Mouse (Mus musculus) NIH3T3 (cell line): ENCODE measurements around the gene Maml2.

ENCODE experiments used
- DNase-seq: peaks from one replicate; pipeline ENCODE4 v3.0.0-alpha.2; 2012; ENCODE audit warnings: low read depth

Gene Maml2

DNA sequence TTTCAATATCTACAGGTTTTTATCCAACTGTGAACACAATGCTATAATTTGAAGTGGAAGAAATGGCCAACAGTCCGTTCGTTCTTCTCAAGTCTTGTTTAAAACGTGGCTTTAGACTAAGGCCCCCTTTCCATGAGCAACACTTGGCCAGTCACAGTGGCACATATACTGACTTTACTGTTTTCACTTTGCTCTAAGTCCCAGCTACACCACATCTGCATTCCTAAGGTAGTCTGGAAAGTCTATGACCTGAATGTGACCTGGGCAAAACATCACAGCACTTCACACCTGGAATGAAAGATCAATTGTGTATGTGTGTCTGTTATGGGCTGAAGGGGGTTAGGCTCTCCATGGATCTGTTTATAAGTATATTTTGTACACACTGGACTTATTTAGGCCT, 151.0 kb downstream of the Maml2 start:
- no peak for DNase-seq

- DNase-seq = peak; percentile 63
These were observed 156.9 kb downstream of the Maml2 start for GRCm38 (mm10) chr9:13454651-13455123.

DNA sequence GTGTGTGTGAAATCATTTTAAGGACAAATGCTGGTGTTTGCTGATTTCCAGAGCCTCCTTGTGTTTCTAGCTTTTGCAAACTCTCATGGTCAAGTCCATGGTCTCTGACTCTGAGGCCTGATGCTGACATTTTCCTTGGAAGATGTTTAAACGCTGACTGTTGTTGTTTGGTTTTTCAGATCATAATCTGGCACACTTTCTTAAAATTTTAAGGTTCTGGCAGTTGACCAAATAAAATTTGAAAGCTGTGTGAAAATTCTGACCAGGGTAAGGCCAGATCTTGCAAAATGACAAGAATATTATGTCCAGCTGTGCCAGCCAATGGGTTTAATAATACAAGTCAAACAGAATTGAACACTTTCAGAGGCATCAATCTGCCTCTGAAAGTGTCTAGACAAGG, 157.5 kb downstream of the Maml2 start:
- peak; percentile 45 for DNase-seq

- DNase-seq = no peak
These were observed 160.0 kb downstream of the Maml2 start for GRCm38 (mm10) chr9:13457774-13458173.

GRCm38 (mm10) chr9:13459371-13459770, 161.6 kb downstream of the Maml2 start:
- peak; percentile 28 for DNase-seq

DNA sequence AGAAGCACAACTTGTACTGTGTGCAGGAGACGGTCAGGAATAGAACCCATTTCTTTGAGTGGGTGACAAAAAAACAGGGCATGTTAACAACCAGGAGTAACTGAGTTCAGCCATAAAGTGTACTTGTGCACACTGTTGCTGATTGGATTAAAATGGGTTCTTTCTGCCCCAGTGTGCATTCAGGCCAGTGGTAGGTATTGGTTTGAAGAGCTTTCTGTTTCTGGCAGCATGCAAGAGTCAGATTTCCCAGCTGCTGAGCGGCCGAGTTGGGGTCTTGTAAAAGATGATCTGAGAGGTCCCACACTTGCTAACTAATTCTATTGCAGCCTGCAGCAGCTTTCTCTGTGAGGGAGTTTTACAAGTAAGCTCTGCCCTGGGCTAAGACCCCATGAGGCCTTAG, 162.3 kb downstream of the Maml2 start:
- no peak for DNase-seq

- peak; percentile 53 for DNase-seq
These were observed 163.2 kb downstream of the Maml2 start for GRCm38 (mm10) chr9:13460926-13461325.

GRCm38 (mm10) chr9:13465358-13466020, 167.7 kb downstream of the Maml2 start:
- no peak for DNase-seq

DNA sequence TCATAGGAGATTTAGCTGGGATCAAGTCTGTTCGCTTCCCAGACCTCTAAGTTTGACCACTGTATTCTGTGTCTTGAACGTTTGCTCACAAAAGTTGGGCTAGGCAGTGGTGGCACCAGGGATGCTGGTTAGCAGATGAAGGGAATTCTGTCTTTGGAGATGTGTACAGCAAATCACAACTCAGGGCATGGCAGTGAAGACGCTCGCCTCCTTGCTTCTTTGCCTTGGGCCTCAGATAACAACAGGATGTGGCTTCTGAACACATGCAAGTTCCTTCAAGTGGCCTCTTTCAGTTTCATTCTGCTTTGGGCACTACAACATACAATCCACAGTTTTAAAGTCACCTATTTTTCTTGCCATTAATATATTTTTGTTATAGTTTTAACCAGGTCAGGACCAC, 168.6 kb downstream of the Maml2 start:
- DNase-seq = no peak

GRCm38 (mm10) chr9:13466816-13467215, 169.1 kb downstream of the Maml2 start:
- DNase-seq = no peak

- no peak for DNase-seq
These were observed 170.0 kb downstream of the Maml2 start for GRCm38 (mm10) chr9:13467745-13468144.

GRCm38 (mm10) chr9:13468778-13469177, 171.0 kb downstream of the Maml2 start:
- DNase-seq = no peak

DNA sequence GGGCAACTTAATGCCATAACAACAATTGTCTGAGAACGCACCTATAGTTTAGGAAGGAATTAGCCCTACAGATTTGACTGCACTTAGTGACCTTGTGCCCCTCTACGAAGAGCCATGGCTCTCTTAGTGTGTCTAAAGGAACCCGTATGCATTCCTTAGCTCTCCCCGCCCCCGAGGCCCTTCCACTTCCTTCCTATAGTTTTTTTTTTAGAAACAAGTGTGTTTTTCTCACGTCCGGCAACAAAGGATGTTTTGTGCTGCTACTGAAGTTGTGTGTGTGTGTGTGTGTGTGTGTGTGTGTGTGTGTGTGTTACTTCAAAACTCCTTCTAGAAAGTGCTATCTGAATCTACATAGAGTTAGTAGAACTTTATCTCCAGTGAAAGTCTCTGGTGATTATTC, 172.3 kb downstream of the Maml2 start:
- DNase-seq = no peak

- DNase-seq = no peak
These were observed 177.2 kb downstream of the Maml2 start for GRCm38 (mm10) chr9:13474951-13475350.

DNA sequence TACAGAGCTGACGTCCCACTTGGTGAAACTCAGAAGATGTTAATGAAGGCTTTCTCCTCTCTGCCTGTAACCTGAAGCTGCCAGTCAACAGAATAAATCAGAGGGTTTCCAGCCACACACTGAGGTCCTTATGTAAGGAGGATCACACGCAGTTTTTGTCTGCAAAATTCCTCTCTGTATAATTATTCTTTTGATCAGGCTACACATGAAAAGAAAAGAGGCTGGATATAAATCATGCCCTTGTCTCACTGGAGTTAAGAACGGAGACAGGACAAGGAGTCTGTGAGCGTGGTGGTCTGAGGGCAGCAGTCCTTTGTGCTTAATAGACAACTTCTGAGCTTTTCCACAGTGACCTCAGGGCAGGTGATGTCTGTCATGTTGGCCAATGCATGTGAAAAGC, 181.5 kb downstream of the Maml2 start:
- no peak for DNase-seq

- no peak for DNase-seq
These were observed 185.7 kb downstream of the Maml2 start for GRCm38 (mm10) chr9:13483199-13484068.

DNA sequence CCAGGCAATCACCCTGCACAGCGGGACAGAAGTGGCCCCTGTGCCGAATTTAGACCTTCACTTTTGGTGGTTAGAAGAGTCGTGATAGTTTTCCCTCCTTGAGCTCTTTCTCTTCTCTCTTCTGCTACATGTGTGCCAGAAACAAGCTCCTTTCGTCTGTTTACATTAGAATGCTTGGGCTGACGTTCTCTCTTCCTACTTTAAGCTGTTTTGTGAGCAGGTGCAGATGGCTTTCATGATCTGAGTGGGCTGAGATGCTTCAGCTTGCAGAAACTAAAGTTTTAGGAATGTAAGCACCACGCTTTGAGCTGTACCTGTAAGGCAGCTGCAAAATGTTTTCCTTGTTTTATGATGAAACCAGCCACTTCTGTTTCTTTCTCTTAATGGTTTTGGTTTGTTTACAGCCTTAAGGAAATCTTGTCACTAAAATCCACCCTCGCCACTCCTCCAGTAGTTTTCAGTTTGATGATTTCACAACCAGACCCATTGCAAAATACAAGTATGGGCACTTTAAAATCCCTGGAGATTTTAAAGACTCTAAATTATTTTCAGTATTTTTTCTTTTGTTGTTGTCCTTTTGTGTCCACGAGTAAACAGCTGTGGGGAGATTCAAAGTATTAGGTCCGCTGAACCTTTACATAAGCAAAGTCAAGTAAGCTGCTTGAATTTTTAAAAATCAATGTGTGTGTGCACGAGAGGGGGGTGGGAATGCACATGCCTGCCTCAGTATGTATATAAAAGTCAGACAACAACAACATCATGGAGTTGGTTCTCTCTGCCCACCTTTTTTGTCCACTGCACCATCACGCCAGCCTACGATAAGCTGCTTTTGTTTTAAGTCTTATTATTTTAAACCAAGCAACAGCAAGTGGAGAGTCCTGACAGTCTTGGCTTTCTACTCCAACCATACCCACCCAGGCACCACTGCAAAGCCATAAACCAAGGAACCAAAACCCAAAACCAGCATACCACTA, 186.8 kb downstream of the Maml2 start:
- DNase-seq = peak; percentile 32

- DNase-seq = no peak
These were observed 188.2 kb downstream of the Maml2 start for GRCm38 (mm10) chr9:13485914-13486313.

DNA sequence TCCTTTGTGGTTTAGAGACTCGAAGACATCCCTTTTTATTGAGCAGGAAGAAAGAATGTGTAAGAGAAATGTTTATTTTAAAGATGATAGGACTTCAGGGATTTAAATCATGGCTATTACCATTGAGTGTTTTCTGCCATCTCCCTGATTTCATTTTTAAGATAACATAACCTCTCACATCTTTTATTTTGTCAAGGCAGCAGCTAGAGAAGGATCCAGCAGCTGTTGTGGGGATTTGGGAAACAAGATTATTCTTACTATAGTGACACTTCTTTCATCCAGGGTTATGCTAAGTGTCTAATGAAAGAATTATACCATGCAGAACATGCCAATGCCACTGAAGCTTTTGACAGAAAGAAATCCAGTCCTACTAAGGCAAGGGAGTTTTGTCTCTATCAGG, 193.3 kb downstream of the Maml2 start:
- DNase-seq = no peak

GRCm38 (mm10) chr9:13491854-13492620, 194.3 kb downstream of the Maml2 start:
- DNase-seq = peak; percentile 71

- no peak for DNase-seq
These were observed 195.1 kb downstream of the Maml2 start for GRCm38 (mm10) chr9:13492807-13493206.
